Mouse (Mus musculus): ENCODE data around the gene Teddm2. TPM values are rescaled to one million over a fixed set of nuclear protein-coding genes. Genes with fewer than 3 reads are reported as not detected.
"Not testable (repeated sequence)": the region's sequence is repeated elsewhere in the genome, so short reads cannot be mapped to it uniquely, and the experiment has no call there.

Gene Teddm2
- polyA plus RNA-seq, 1 experiment from 2014 or later: 0.46 TPM

DNA sequence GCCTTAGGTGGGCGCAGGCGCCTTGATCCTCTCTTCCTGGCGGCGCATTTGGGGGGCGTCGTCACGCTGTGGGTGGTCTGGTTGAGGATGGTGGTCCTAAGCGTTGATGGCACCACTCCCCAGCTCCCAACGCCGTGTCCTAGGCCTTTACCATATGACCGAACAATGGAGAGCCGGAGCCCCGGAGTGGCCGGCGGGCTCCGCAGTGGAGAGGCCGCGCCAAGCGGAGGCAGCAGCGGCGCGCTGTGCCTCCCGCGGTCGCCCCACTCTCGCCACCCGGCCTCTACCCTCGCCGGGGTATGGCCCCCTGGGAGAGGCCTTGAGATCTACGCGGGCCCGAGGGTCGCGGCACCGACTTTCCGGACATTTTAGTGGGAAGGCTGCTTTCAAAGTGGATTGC lies 353 bp upstream of the Teddm2 start:
- peaks cover 25% of the 10 kb centered on the region for H3K4me1 ChIP-seq
- peaks cover 27% of the 10 kb centered on the region for H3K36me3 ChIP-seq
- H3K4me3 ChIP-seq: peak overlapping the region; percentile 84
- 0% methylated on average over 33 of the region's 36 CpGs for WGBS
- H3K9ac ChIP-seq: peak overlapping the region; percentile 90
- no peaks in the 10 kb centered on the region for H3K27me3 ChIP-seq
- H3K9me3 ChIP-seq: no peaks in the 10 kb centered on the region
- peak overlapping the region; percentile 70 for H3K4me2 ChIP-seq (replicated peaks)
- ATAC-seq (ENCODE audit: low FRiP score, low read depth): peak; percentile 35; the same call in 1 of the 2 replicates
- H3K27ac ChIP-seq: peak overlapping the region; percentile 95

DNA sequence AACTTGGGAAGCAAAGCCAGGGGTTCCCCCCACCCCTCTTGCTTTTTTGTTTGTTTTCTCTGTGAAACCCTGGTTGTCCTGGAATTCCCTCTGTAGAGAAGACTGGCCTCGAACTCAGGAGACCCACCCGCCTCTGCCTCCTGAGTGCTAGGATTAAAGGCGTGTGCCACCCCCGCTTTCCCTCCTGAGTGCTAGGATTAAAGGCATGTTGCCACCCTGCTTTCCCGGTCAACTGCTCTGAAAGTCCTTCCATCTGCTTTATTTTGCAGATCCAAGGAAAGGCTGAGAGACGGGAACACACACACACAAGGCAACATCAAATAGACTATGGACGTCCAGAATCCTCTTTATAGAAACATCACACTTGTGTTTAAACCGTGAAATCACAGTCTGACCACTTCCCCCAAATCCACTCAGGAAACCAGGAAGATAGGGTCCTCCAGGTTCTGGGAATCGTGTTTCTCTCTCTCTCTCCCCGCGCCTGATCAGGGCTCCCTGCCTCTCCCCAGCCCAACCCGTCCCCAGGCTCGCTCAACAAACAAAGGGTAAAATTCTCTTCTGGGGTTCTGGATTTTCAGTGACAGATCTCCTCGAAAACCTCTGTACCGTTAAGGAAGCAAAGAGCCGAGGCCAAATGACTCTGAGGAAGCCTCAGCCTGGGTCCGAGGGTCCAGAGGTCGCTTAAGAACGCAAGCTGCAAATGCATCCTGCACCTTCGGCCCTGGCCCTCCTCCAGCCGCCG lies 868 bp downstream of the Teddm2 start:
- peak; percentile 41 for ATAC-seq (ENCODE audit: low FRiP score, low read depth)
- no peaks in the 10 kb centered on the region for H3K9me3 ChIP-seq
- peak overlapping the region; percentile 84 for H3K4me3 ChIP-seq
- H3K36me3 ChIP-seq: peaks cover 15% of the 10 kb centered on the region
- peak overlapping the region; percentile 95 for H3K27ac ChIP-seq
- 18% methylated on average over 22 of the region's 22 CpGs for WGBS
- peak overlapping the region; percentile 74 for H3K9ac ChIP-seq
- H3K27me3 ChIP-seq: no peaks in the 10 kb centered on the region
- peak overlapping the region; percentile 70 for H3K4me2 ChIP-seq (replicated peaks)
- H3K4me1 ChIP-seq: peaks cover 28% of the 10 kb centered on the region

DNA sequence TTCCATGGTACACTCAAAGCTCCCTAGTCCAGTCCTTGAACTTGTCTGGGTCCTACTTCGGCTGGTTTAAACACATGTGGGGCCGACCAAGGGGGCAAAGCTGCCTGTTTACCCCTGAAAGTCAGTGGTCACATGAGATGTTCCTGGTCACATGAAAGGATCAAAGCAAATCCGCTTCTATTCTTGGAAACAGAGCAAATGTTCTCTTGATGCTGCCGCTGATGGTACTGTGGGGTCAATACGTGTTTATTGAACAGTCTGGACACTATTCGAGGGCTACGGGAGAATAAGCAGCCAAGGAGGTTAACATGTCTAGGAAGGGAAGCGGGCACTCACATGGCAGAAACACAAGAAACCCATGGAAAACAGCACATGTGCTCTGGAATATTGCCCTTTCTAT lies 2.8 kb downstream of the Teddm2 start:
- no peak for ATAC-seq (ENCODE audit: low FRiP score, low read depth)
- no peak overlapping the region for H3K4me2 ChIP-seq (replicated peaks)
- no peak overlapping the region for H3K27ac ChIP-seq
- no peak overlapping the region for H3K4me3 ChIP-seq
- no peaks in the 10 kb centered on the region for H3K9me3 ChIP-seq
- H3K4me1 ChIP-seq: peaks cover 19% of the 10 kb centered on the region
- WGBS: 79% methylated on average over 8 of the region's 8 CpGs
- peaks cover 4% of the 10 kb centered on the region; the same call in 1 of the 2 replicates for H3K27me3 ChIP-seq
- no peaks in the 10 kb centered on the region for H3K36me3 ChIP-seq
- no peak overlapping the region for H3K9ac ChIP-seq

DNA sequence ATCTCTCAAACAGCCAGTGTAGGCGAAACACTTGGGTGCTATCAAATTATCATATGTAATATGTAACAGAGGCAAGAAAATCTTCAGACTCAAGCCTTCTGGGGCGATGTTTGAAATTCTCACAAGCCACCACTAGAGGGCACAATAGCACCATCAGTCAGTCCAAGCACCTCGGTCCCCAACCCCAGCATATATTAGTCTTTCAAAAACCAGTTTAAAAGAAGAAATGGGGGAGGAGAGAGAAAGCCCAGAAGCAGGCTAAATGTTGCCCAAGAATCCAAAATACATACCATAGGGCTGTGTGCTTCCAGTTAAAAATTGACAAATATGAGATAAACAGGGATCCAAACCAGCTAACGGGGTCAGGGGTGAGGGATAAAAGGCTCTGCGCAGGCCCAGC lies 5.0 kb downstream of the Teddm2 start:
- no peak for ATAC-seq (ENCODE audit: low FRiP score, low read depth)
- Histone ChIP-seq H3K9me3 (no peaks in the 10 kb centered on the region), H3K4me2 (replicated peaks) (no peak overlapping the region), H3K4me3 (no peak overlapping the region), H3K36me3 (no peaks in the 10 kb centered on the region), H3K9ac (no peak overlapping the region), H3K4me1 (peaks cover 5% of the 10 kb centered on the region), H3K27ac (no peak overlapping the region), H3K27me3 (peaks cover 4% of the 10 kb centered on the region; the same call in 1 of the 2 replicates)
- 37% methylated on average over 5 of the region's 5 CpGs for WGBS

DNA sequence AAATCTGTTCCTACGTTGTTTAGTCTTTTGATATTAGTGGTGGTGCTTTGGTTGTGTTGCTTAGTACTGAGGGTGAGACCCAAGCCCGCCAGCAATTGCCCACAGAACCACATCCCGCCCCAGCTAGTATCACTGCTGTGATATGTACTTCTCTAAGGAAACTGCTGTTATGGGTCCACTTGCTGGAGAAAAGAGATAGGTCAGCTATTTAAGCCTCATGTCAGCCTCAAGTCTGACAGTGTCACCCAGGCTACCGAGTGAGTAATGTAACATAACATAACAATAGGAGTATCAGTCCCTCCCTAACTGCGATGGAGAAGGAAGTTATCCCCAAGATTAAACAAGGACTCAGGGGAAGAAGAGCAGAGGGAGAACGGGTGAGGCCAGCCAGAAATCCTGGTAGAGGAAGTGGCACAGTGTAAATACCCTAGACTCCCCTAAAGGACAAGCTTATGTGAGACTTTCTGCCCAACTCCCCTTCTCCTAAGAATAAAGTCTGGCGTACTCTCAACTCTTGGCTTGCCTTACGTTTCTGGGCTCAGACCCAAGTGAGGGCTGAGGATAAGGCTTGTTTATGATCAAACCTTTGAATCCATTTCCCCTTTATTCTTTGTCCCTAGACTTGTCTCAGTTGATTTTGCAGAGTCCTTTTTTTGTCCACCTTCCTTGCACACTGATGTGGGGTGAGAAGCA lies 5.7 kb downstream of the Teddm2 start:
- 62% methylated on average over 8 of the region's 8 CpGs for WGBS
- ATAC-seq (ENCODE audit: low FRiP score, low read depth): no peak
- no peak overlapping the region for H3K4me2 ChIP-seq (replicated peaks)

DNA sequence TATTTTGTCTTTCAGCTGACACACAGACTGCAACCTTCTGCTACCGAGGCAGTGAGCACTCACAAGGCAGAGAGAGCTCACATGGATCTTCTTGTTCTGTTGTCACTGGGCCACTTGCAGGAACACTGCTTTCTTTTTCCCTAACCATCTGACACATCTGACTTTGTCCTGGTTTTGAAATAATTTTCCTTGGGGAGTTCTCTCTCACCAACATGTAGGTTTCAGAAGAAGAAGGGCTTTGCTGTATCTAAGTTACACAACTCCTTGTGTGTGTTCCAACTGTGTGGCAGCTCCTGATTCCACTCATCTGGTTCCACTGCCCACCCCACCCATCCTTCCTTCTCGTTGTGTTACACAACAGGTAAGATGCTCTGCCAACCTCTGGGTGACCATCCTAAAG lies 6.3 kb downstream of the Teddm2 start:
- peaks cover 3% of the 10 kb centered on the region; the same call in 1 of the 2 replicates for H3K4me1 ChIP-seq
- no peak for ATAC-seq (ENCODE audit: low FRiP score, low read depth)
- no peak overlapping the region for H3K4me3 ChIP-seq
- H3K27me3 ChIP-seq: peaks cover 4% of the 10 kb centered on the region; the same call in 1 of the 2 replicates
- H3K4me2 ChIP-seq (replicated peaks): no peak overlapping the region
- H3K9ac ChIP-seq: no peak overlapping the region
- H3K9me3 ChIP-seq: no peaks in the 10 kb centered on the region
- H3K27ac ChIP-seq: no peak overlapping the region
- WGBS: 56% methylated on average over 2 of the region's 2 CpGs
- no peaks in the 10 kb centered on the region for H3K36me3 ChIP-seq

More for the DNA sequence above, 5.7 kb downstream of the Teddm2 start:
- Histone ChIP-seq H3K36me3 (no peaks in the 10 kb centered on the region), H3K4me1 (peaks cover 5% of the 10 kb centered on the region), H3K9ac (no peak overlapping the region), H3K27ac (no peak overlapping the region), H3K4me3 (no peak overlapping the region), H3K9me3 (no peaks in the 10 kb centered on the region), H3K27me3 (peaks cover 4% of the 10 kb centered on the region; the same call in 1 of the 2 replicates)

DNA sequence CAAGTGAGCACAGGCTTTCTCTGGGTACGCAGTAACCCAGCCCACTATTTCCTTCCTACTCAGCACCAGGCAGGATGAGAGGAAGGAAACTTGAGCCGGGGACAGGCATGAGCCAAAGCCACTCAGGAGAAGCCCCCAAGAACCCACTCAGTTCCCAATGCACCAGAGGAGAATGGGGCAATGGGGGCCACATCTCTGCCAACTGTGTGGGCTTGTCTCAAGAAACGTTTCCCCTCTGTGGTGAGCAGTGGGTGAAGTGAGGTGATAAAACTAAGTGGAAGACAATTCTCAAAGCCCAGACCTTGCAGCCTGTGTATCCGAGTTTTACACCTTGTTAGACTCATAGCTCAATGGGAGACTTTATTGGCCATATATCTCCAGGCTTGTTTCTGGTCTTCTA lies 8.6 kb downstream of the Teddm2 start, which contains the start of gene Teddm1a:
Gene Teddm1a (plus strand): TSS at position 301 of the 400 bp plus-strand sequence.
- no peak for ATAC-seq (ENCODE audit: low FRiP score, low read depth)
- WGBS: 46% methylated on average over 4 of the region's 4 CpGs
- H3K36me3 ChIP-seq: no peaks in the 10 kb centered on the region
- no peak within 1 kb of the TSS for H3K27ac ChIP-seq
- H3K27me3 ChIP-seq: peaks cover 4% of the 10 kb centered on the region; the same call in 1 of the 2 replicates
- no peak within 1 kb of the TSS for H3K4me2 ChIP-seq (replicated peaks)
- H3K9me3 ChIP-seq: no peaks in the 10 kb centered on the region
- H3K4me3 ChIP-seq: no peak within 1 kb of the TSS
- H3K4me1 ChIP-seq: peaks cover 6% of the 10 kb centered on the region
- no peak within 1 kb of the TSS for H3K9ac ChIP-seq

DNA sequence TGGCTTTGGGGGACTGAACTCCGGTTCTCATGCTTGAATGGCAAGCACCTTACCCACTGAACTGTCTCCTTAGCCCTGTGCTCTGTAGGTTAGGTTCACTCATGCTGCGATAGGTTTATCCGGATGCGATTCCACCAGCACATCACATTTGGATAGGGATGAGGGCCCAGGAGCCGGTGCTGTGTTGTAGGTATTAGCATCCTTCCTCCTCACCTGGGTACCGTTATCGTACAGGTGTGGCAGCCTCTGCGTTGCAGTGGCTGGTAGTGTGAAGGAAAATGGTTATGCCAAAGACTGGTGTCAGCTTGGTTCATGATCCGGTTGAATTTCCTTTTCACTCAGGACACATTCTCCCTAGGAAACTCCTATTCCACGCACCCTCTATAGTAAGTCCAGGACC lies 9.9 kb downstream of the Teddm2 start:
- no peaks in the 10 kb centered on the region for H3K9me3 ChIP-seq
- no peak overlapping the region for H3K9ac ChIP-seq
- H3K4me2 ChIP-seq (replicated peaks): no peak overlapping the region
- H3K4me3 ChIP-seq: no peak overlapping the region
- H3K36me3 ChIP-seq: no peaks in the 10 kb centered on the region
- peaks cover 7% of the 10 kb centered on the region for H3K4me1 ChIP-seq
- no peak overlapping the region for H3K27ac ChIP-seq
- ATAC-seq (ENCODE audit: low FRiP score, low read depth): no peak
- H3K27me3 ChIP-seq: peaks cover 4% of the 10 kb centered on the region; the same call in 1 of the 2 replicates
- 95% methylated on average over 10 of the region's 10 CpGs for WGBS

DNA sequence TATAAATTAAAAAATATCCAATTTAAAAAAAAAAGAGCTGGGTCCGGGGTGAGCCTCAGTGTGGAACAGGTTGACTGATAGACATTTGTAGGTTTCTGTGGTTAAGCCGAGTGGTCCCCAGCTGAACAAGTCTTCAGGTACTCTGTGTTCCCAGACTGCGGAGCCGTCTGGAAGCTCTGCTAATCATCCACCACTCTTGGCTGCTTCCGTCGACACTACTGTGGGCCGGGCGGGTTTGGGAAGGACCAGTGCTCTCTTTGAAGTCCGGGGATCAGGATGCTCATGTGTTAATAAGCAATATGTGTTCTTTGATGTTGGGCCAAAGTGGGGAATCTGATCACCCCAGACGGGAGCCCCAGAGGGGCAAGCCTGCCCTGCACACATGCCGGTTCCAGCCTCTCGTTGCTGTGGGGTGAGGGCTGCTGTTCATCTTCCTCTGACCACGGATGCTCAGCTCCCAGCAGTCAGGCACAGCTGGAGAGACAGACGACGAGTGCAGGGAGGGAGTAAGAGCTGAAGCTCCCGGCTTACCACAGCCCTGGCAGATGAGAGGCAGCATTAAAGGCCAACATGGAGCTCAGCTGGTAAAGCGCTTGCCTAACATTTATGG lies 13.9 kb downstream of the Teddm2 start:
- no peaks in the 10 kb centered on the region for H3K27me3 ChIP-seq
- H3K4me2 ChIP-seq (replicated peaks): peak overlapping the region; percentile 27
- WGBS: 14% methylated on average over 17 of the region's 17 CpGs
- H3K4me1 ChIP-seq: peaks cover 6% of the 10 kb centered on the region; the same call in 1 of the 2 replicates
- H3K9ac ChIP-seq: no peak overlapping the region
- H3K4me3 ChIP-seq: no peak overlapping the region
- H3K36me3 ChIP-seq: no peaks in the 10 kb centered on the region
- H3K9me3 ChIP-seq: no peaks in the 10 kb centered on the region
- no peak for ATAC-seq (ENCODE audit: low FRiP score, low read depth)
- H3K27ac ChIP-seq: no peak overlapping the region

DNA sequence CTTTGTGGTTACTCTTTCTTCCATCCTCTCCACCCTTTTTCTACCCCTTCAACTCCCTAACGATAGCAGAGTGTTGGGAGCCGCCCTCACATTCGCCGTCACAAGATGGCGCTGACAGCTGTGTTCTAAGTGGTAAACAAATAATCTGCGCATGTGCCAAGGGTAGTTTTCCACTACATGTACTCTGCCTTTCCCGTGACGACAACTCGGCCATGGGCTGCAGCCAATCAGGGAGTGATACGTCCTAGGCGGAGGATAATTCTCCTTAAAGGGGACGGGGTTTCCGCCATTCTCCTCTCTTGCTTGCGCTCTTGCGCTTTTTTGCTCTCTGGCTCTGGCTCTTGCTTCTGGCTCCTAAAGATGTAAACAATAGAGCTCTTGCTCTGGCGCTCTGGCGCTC lies 19.6 kb downstream of the Teddm2 start:
- WGBS: 94% methylated on average over 17 of the region's 17 CpGs
- not testable (repeated sequence) for H3K9me3 ChIP-seq; H3K9ac ChIP-seq; ATAC-seq (ENCODE audit: low FRiP score, low read depth); H3K27ac ChIP-seq; H3K27me3 ChIP-seq; H3K4me1 ChIP-seq; H3K36me3 ChIP-seq; H3K4me3 ChIP-seq; H3K4me2 ChIP-seq (replicated peaks)

DNA sequence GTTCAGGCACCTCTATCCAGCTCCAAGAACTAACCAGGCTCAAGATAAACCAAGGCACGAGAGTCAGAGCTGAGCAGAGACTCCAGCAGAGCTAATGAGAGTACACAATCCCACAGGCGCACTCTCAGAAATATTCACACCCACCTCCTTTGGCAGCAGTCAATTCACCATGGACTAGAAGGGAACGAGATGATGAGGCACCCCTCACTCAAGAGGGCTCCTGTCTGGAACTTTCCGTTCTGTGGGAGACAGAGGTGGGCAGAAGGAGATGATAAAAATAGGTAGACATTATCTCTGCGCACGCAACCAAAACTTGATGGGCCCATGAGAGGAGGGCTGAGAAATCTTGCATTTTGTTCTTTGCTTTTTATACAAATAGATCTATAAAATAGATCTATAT lies 26.0 kb downstream of the Teddm2 start, which contains the start of gene Teddm1b:
Gene Teddm1b (plus strand): TSS at position 301 of the 400 bp plus-strand sequence.
- no peak within 1 kb of the TSS for H3K4me3 ChIP-seq
- H3K4me1 ChIP-seq: no peaks in the 10 kb centered on the region
- WGBS: 86% methylated on average over 6 of the region's 6 CpGs
- no peak within 1 kb of the TSS for H3K27ac ChIP-seq
- H3K27me3 ChIP-seq: no peaks in the 10 kb centered on the region
- H3K9me3 ChIP-seq: no peaks in the 10 kb centered on the region
- H3K9ac ChIP-seq: no peak within 1 kb of the TSS
- ATAC-seq (ENCODE audit: low FRiP score, low read depth): no peak
- no peaks in the 10 kb centered on the region for H3K36me3 ChIP-seq
- H3K4me2 ChIP-seq (replicated peaks): no peak within 1 kb of the TSS

DNA sequence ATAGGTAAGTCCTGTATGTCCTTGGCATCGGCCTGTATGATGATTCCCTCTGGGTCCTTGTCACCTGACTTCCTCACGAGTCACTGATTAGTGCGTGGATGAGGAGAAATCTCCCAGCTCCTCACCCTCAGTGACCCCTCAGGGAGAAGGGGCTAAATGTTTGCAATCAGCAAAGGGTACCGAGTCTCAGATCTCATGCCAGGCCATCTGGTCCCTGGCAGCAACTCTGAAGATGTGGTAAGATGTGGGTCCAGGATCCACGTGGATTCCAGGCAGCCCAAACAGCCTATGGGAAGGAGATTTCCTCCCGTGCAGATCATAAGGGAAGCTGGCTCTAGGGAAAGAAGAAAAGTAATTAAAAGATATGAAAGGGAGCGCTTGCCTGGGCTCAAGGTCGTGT lies 44.1 kb downstream of the Teddm2 start:
- Histone ChIP-seq H3K9ac (no peak overlapping the region), H3K4me2 (replicated peaks) (no peak overlapping the region), H3K27ac (no peak overlapping the region), H3K4me3 (no peak overlapping the region), H3K4me1 (no peaks in the 10 kb centered on the region; the same call in 1 of the 2 replicates), H3K36me3 (no peaks in the 10 kb centered on the region), H3K9me3 (no peaks in the 10 kb centered on the region), H3K27me3 (no peaks in the 10 kb centered on the region)
- no peak for ATAC-seq (ENCODE audit: low FRiP score, low read depth)
- WGBS: 70% methylated on average over 8 of the region's 8 CpGs
